In genomic region chr19:57910650-57911049, GRCm38 (mm10) we compare ENCODE assay signal across 28 mouse cellular contexts.
"Had no signal": no experiment of that assay in that cellular context is flagged by ENCODE, and none has a peak within 500 bp of the region (broad histone marks: within the 10 kb centered on the region; RNA-seq: fewer than 3 reads in every experiment).

No protein-coding gene starts in this region.

- H3K9ac ChIP-seq: embryonic facial prominence, embryonic 12.5 days; embryonic facial prominence, embryonic 13.5 days; embryonic facial prominence, embryonic 15.5 days; forebrain, embryonic 12.5 days; forebrain, embryonic 13.5 days; forebrain, embryonic 15.5 days; forebrain, postnatal 0 days had no signal

- H3K36me3 ChIP-seq: embryonic facial prominence, embryonic 10.5 days; embryonic facial prominence, embryonic 12.5 days; embryonic facial prominence, embryonic 13.5 days; embryonic facial prominence, embryonic 15.5 days; forebrain, embryonic 10.5 days; forebrain, embryonic 12.5 days; forebrain, embryonic 15.5 days; heart, embryonic 10.5 days had no signal

- H3K27me3 ChIP-seq: embryonic facial prominence, embryonic 12.5 days; embryonic facial prominence, embryonic 13.5 days; embryonic facial prominence, embryonic 15.5 days; forebrain, embryonic 12.5 days; forebrain, embryonic 13.5 days; forebrain, embryonic 15.5 days had no signal

- DNase-seq: cerebellum, adult 8-10 months; cerebellum, adult 9-10 months; cerebellum, adult 9-11 months; cerebellum, postnatal 10 days; cerebellum, postnatal 14 days; cerebellum, postnatal 25 days; cerebellum, postnatal 36 days; embryo, embryonic 11 days; forebrain, postnatal 0 days; gastrocnemius, adult 2 months; gastrocnemius, postnatal 10 days; gastrocnemius, postnatal 14 days; gastrocnemius, postnatal 25 days; gastrocnemius, postnatal 36 days; heart, adult 18-20 months; heart, adult 2 months had no signal

- H3K27ac ChIP-seq: embryonic facial prominence, embryonic 10.5 days; embryonic facial prominence, embryonic 12.5 days; embryonic facial prominence, embryonic 13.5 days; embryonic facial prominence, embryonic 15.5 days; forebrain, embryonic 10.5 days; forebrain, embryonic 12.5 days; forebrain, embryonic 13.5 days; forebrain, embryonic 15.5 days; gastrocnemius, adult 2 months; heart, adult 2 months; heart, embryonic 10.5 days had no signal

- H3K4me2 ChIP-seq: embryonic facial prominence, embryonic 12.5 days; embryonic facial prominence, embryonic 13.5 days; embryonic facial prominence, embryonic 15.5 days; forebrain, embryonic 12.5 days; forebrain, embryonic 13.5 days; forebrain, embryonic 15.5 days had no signal

- H3K4me3 ChIP-seq: embryonic facial prominence, embryonic 10.5 days; embryonic facial prominence, embryonic 12.5 days; embryonic facial prominence, embryonic 13.5 days; embryonic facial prominence, embryonic 15.5 days; erythroblast, embryonic 14.5 days; forebrain, embryonic 10.5 days; forebrain, embryonic 12.5 days; forebrain, embryonic 13.5 days; forebrain, embryonic 15.5 days; gastrocnemius, adult 2 months; heart, adult 2 months; heart, embryonic 10.5 days had no signal

- ATAC-seq: forebrain, embryonic 13.5 days; forebrain, embryonic 14.5 days; forebrain, embryonic 15.5 days; forebrain, embryonic 16.5 days; forebrain, postnatal 0 days had no signal

- H3K4me1 ChIP-seq: embryonic facial prominence, embryonic 12.5 days; embryonic facial prominence, embryonic 13.5 days; embryonic facial prominence, embryonic 15.5 days; forebrain, embryonic 13.5 days; forebrain, embryonic 15.5 days; heart, embryonic 10.5 days had no signal

- H3K9me3 ChIP-seq: embryonic facial prominence, embryonic 10.5 days; embryonic facial prominence, embryonic 12.5 days; embryonic facial prominence, embryonic 13.5 days; embryonic facial prominence, embryonic 15.5 days; forebrain, embryonic 10.5 days; forebrain, embryonic 12.5 days; forebrain, embryonic 13.5 days; forebrain, embryonic 15.5 days; heart, embryonic 10.5 days had no signal
